Mouse (Mus musculus) megakaryocyte, adult 5-6 weeks (primary cell): Measurements from ENCODE around the gene Cacng7. TPM values are rescaled to one million over a fixed set of nuclear protein-coding genes. Genes with fewer than 3 reads are reported as not detected.
"Not testable (repeated sequence)": the region's sequence is repeated elsewhere in the genome, so short reads cannot be mapped to it uniquely, and the experiment has no call there.

Experiments
- ATAC-seq: 2 replicates; pipeline ENCODE4 v1.8.0; 2016; ENCODE audit warnings: mild to moderate bottlenecking, inconsistent platforms; ENCODE audit not compliant: poor library complexity, severe bottlenecking
- total RNA-seq, 2 experiments: library from RNA; stranded (forward) in 1 of 2; stranded (reverse) in 1 of 2; fragments of 153-499, 151-499 nt in 1 of 2; fragments of 221-1000, 200-1000 nt in 1 of 2; gene quantifications; 2 replicates each; pipeline versions ENCODE4 v1.2.3 to v1.2.4; 2015 to 2017

The Cacng7 gene
- total RNA-seq (2015) (not detected in 2 replicates), total RNA-seq (2017) (not detected in 2 replicates)

- ATAC-seq: no peak
Measured at GRCm38 (mm10) chr7:3332619-3333521, at the start of gene Cacng7. Gene Cacng7, plus strand, starts transcription at chr7:3332955.

DNA sequence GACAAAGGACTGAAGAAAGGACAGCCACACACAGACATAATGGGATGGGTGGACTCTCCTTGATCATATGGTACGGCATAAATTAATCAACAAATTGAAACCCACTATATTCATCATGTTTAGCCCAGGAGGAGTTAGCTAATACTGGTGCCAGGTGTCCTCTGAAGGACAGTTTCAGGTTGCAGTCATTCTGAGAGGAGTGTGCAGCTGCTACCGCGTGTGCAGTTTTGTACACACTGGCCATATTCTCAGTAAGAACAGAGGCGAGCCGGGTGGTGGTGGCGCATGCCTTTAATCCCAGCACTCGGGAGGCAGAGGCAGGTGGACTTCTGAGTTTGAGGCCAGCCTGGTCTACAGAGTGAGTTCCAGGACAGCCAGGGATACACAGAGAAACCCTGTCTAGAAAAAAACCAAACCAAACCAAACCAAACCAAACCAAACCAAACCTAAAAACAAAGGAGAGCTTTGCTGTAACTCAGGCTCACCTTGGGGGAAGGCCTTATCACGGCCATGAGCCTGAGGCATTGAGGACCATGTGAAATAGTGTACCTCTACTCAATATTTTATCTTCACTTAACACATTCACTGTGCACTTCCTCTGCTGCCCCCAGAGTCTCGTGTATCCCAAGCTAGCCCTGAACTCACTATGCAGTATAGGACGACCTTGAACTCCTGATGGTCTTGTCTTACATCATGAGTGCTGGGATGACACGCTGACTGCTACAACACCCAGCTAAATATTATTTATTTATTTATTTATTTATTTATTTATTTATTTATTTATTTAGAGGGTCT lies 49.5 kb upstream of the Cacng7 start:
- no peak for ATAC-seq

- ATAC-seq: no peak
Measured at GRCm38 (mm10) chr7:3284604-3285003, 48.2 kb upstream of the Cacng7 start.

GRCm38 (mm10) chr7:3286036-3286435 lies 46.7 kb upstream of the Cacng7 start:
- no peak for ATAC-seq

- ATAC-seq: no peak
Measured at GRCm38 (mm10) chr7:3287186-3287585, 45.6 kb upstream of the Cacng7 start.

GRCm38 (mm10) chr7:3288976-3289970 lies 43.5 kb upstream of the Cacng7 start, which contains the start of the genes Myadm and Prkcg:
Gene Myadm, plus strand, starts transcription at chr7:3289080.
Gene Prkcg, plus strand, starts transcription at chr7:3289179.
- ATAC-seq: peak; percentile 59

DNA sequence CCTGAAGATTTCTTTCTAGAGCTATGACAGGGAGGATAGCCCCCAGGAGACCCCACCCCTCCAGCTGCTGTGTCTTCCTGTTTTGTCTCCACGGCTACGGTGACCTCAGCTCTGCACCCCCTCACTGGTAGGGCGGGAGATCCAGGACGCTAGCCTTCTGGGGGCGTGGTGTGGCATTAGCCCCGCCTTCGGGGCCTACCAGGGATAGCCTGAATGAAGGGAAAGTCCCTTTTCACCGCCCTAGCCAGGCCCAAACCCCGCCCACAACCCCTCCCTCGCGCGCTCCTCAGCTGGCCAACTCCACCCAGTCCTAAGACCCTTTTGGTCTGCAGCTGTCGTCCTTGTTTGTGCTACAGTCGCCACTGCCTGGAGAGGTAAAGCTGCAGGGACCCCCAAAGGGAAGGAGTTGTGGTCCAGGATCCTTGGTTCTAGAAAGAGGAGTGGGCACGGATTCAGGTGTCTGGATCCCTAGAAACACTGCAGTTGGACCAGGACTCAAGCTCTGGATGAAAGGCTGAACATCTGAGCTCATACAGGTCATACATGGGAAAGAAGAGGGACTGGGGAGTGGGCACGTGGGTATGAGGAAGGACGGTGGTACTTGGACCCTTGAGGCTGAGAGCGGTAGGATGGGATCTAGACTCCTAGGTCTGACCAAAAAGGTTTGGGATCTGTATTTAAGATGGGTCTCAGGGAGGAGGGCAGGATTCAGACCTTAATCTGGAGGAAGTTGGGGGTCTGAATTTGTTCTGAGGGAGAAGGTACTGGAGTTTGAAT lies 42.3 kb upstream of the Cacng7 start:
- peak; percentile 76 for ATAC-seq

- peak; percentile 34 for ATAC-seq
Measured at GRCm38 (mm10) chr7:3291197-3291596, 41.6 kb upstream of the Cacng7 start.

DNA sequence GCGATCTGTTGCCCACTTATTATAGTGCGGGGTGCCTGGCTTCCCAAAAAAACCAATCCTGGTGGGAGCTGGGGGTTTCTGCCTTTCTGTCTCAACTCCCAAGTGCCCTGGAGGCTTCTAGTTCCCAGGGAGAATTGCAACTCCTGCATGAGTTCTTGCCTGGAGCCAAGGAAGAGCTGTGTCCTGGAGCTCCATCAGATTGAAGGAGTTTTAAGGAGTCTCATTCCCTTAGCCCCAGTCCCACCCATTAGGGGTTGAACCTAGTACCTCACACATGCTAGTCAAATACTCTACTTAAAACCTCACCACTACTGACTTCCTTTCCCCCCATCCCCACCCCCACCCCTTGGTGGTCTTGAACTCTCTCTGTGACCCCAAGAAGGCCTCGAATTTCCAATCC lies 41.0 kb upstream of the Cacng7 start:
- no peak for ATAC-seq

- ATAC-seq: not testable (repeated sequence)
Measured at GRCm38 (mm10) chr7:3292271-3292670, 40.5 kb upstream of the Cacng7 start.

DNA sequence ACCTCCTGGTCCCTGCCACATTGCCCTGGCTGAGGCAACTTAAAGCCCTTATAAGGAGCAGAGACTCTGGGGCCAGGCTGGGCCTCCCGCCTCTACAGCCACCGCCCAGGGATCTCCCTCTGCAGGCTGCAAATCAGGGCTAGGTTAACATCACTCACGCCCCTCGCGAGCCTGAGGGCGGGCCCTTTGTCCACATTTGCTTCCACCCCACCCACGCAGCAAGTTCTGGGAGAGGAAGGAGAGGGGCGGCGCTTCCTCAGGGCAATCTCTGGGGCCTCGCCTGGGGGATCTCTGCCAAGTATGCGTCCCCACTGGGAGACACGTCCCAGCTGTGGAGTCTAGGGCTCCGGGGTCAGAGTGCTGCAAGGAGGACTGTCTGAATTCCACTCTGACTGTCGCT lies 40.0 kb upstream of the Cacng7 start:
- ATAC-seq: peak; percentile 58

- ATAC-seq: no peak
Measured at GRCm38 (mm10) chr7:3294794-3295193, 38.0 kb upstream of the Cacng7 start.

GRCm38 (mm10) chr7:3295321-3296110 lies 37.2 kb upstream of the Cacng7 start:
- ATAC-seq: peak; percentile 77

DNA sequence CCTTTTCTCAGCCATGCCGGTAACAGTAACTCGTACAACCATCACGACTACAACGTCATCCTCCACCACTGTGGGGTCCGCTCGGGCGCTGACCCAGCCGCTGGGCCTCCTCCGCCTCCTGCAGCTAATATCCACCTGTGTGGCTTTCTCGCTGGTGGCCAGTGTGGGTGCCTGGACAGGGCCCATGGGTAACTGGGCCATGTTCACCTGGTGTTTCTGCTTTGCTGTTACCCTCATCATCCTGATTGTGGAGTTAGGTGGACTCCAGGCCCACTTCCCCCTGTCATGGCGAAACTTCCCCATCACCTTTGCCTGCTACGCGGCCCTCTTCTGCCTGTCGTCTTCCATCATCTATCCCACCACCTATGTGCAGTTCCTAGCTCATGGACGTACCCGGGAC lies 36.0 kb upstream of the Cacng7 start:
- ATAC-seq: no peak

DNA sequence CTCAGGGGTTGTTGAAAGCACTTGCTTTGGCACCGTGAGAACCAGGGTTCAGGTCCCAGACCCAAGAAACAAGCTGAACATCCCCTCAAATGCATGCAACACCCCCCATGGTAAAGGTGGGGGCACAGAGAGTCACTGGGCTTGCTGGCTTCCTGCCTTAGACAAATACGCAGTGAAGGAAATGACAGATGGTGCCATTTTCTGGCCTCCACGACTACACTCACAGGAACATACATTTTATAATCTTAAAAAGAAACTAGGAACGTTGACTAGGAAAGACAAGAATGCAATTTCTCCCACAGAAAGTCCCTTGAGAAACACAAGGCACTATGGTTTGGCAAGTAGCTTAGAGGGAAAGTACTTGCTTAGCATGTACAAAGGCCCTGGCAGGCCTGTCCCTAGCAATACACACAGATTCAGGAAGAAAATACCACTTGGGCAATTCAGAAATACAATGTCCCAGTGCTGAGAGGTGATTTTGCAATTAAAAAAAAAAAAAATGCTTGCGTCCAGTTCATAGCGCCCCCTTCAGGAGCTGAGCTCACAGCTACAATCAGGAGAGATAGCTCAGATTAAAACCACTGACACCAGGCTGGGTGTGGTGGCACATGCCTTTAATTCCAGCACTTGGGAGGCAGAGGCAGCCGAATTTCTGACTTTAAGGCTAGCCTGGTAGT lies 32.7 kb upstream of the Cacng7 start:
- peak; percentile 16 for ATAC-seq

DNA sequence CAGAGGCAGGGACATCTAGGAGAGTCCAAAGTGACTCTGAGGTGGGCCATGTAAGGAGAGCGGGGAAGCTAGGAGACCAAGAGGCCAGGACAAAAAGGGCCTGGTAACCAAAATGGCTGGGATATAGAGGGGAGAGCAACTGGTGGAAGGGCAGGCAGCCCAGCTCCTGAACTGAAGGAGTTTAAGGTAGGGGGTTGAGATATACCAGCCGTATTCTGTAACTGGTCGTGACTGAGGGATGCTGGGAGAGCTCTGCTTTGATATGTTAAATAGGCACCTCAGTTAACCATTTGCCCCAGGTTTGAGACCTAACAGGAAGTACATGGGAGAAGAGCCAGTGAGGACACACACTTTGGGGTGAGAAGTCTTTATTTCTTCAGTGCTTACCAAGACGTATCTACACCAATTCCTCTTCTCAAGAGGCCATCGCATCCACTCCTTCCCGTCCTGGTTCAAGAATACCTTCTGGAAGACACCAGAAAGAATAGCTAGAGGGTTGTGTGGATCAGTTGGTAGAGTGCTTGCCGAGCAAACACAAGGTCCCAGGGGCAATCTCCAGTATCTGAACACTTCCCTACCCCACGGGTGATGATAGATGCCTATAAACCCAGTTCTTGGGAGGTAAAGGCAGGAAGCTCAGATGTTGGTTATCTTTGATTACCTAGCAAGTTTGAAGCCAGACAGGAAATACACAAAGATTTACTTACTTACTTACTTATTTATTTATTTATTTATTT lies 31.7 kb upstream of the Cacng7 start:
- no peak for ATAC-seq
